Mouse (Mus musculus) liver, embryonic 14.5 days (tissue): ENCODE data around the gene Eml5.

Experiments used
- CTCF ChIP-seq: IDR thresholded peaks from 2 replicates; pipeline ENCODE4 v1.5.1; 2016; ENCODE audit warnings: antibody characterized with exemption, low read depth, control low read depth
- EP300 ChIP-seq: IDR thresholded peaks from 2 replicates; pipeline ENCODE4 v1.6.1; 2016; ENCODE audit warnings: antibody characterized with exemption, low read depth

GRCm38 (mm10) chr12:98784251-98784650 lies 117.0 kb downstream of the Eml5 start:
- no peak for TF ChIP-seq CTCF
- TF ChIP-seq EP300, result no peak
